ENCODE assay signal across 8 mouse cellular contexts in the genomic region with DNA sequence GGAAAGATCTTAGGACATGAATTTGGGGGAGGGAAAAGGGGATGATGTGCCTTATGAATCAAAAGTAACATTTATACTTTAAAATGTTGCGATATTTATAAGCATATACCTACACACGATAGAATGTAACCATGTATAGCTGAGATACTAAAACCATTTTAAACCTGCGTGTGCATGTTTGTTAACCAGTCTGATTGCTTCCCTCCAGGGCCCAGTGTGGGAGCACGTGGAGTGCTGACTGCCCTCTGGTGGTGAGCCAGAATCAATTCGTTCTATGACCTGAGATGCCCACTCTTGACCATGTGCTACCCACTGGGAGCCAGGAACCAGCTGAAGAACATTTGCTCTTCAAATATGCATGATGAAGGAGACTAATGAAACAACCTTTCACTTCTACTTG. TPM values are rescaled to one million over a fixed set of nuclear protein-coding genes. Genes with fewer than 3 reads are reported as not detected.
DNase-seq lines count a peak whose midpoint lies in the region; ATAC-seq lines count a peak whose summit lies in the region.

No protein-coding gene starts in this region.

- no peak overlapping the region for H3K4me3 ChIP-seq in kidney, embryonic 14.5 days (ENCODE audit: low read length)

- H3K4me1 ChIP-seq in kidney, embryonic 14.5 days (ENCODE audit: control insufficient read depth, insufficient read depth, low read length): no peaks in the 10 kb centered on the region

- H3K9ac ChIP-seq in kidney, embryonic 14.5 days (ENCODE audit: low read depth, low read length): no peak overlapping the region

- peak; percentile 86 for ATAC-seq in granulocyte monocyte progenitor cell, adult 5-6 weeks (replicated peaks; ENCODE audit: poor library complexity, severe bottlenecking)
- ATAC-seq in kidney, embryonic 14.5 days (ENCODE audit: low FRiP score, low TSS enrichment): 0 out of 2 replicates have a peak, but pooled peaks have one; percentile 46
- ATAC-seq in inflammation-experienced regulatory T-cells, adult 6 months: no peak

- WGBS in kidney, embryonic 14.5 days: 38% methylated on average over 5 of the region's 5 CpGs

- H3K27ac ChIP-seq in kidney, embryonic 14.5 days (ENCODE audit: low read depth, low read length): no peak overlapping the region

- no peak overlapping the region for H3K4me2 ChIP-seq in kidney, embryonic 14.5 days (replicated peaks; ENCODE audit: low read depth, low read length)

- H3K36me3 ChIP-seq in kidney, embryonic 14.5 days (ENCODE audit: control insufficient read depth, insufficient read depth, low read length): no peaks in the 10 kb centered on the region

- H3K9me3 ChIP-seq in kidney, embryonic 14.5 days (ENCODE audit: control insufficient read depth, low read length): no peaks in the 10 kb centered on the region

- no peaks in the 10 kb centered on the region for H3K27me3 ChIP-seq in kidney, embryonic 14.5 days (ENCODE audit: control insufficient read depth, insufficient read depth, low read length)

- DNase-seq in CD4-positive, CD25-positive, alpha-beta regulatory T cell, adult 2 months (ENCODE audit: low read depth, low spot score): peak; percentile 64
- peak; percentile 75 for DNase-seq in NIH3T3 (ENCODE audit: low read depth)
- DNase-seq in cerebellum, postnatal 10 days: peak; percentile 86
- peak; percentile 83 for DNase-seq in lung, postnatal 14 days
- peak; percentile 71 for DNase-seq in retina, postnatal 1 day

RNA-seq across cellular contexts. Expression of a gene that starts 30.9 kb away (rescaled TPM):
- total RNA-seq in granulocyte monocyte progenitor cell, adult 5-6 weeks (2014; fragmentation: Nextera tagmentation): not detected in 2 replicates
- total RNA-seq in granulocyte monocyte progenitor cell, adult 5-6 weeks (2017): not detected in 2 replicates
- 0.57 and 1.1 TPM in 2 replicates for polyA plus RNA-seq in kidney, embryonic 14.5 days (2014; fragmentation: Nextera tagmentation; extraction: Ambion mirVana)
- not detected for polyA plus RNA-seq in inflammation-experienced regulatory T-cells, adult 6 months (2017; shearing (Covaris generic))
